Mouse (Mus musculus) MEL (cell line): ENCODE data around the gene Spag9. TPM values are rescaled to one million over a fixed set of nuclear protein-coding genes. Genes with fewer than 3 reads are reported as not detected.
"Not testable (repeated sequence)": the region's sequence is repeated elsewhere in the genome, so short reads cannot be mapped to it uniquely, and the experiment has no call there.

ENCODE experiments used
- DNase-seq: peaks from one replicate; pipeline ENCODE4 v3.0.0; 2011; ENCODE audit warnings: low read depth, low spot score
- H3K27ac ChIP-seq: 2 replicates; pipeline ENCODE4 v1.5.1; 2012; ENCODE audit warnings: low read depth, mild to moderate bottlenecking, control low read depth, low read length, moderate library complexity; ENCODE audit not compliant: control insufficient read depth
- H3K27me3 ChIP-seq, 2 experiments: fragments of 150-350 bp in 1 of 2; sonication (generic) in 1 of 2; 2 replicates each; pipeline ENCODE4 v1.6.1; 2012; ENCODE audit warnings: low read length in 2 of 2, mild to moderate bottlenecking in 2 of 2, improper control_type of control experiment in 1 of 2, moderate library complexity in 1 of 2; ENCODE audit not compliant: insufficient read depth in 2 of 2, control insufficient read depth in 1 of 2
- H3K36me3 ChIP-seq, 2 experiments: 2 replicates each; pipeline ENCODE4 v1.6.1; 2012 to 2014; ENCODE audit warnings: low read length in 2 of 2, improper control_type of control experiment in 1 of 2, inconsistent platforms in 1 of 2, mild to moderate bottlenecking in 1 of 2; ENCODE audit not compliant: insufficient read depth in 2 of 2, control insufficient read depth in 1 of 2
- H3K4me1 ChIP-seq, 2 experiments: fragments of 150-350 bp in 1 of 2; sonication (generic) in 1 of 2; 2 replicates each; pipeline ENCODE4 v1.6.1; 2012; ENCODE audit warnings: low read length in 2 of 2, improper control_type of control experiment in 1 of 2, mild to moderate bottlenecking in 1 of 2; ENCODE audit not compliant: insufficient read depth in 2 of 2, control insufficient read depth in 1 of 2
- H3K4me3 ChIP-seq, 2 experiments: fragments of 150-350 bp in 1 of 2; sonication (generic) in 1 of 2; 2 replicates each; pipeline ENCODE4 v1.5.1; 2012; ENCODE audit warnings: low read depth in 2 of 2, low read length in 2 of 2, mild to moderate bottlenecking in 2 of 2, moderate library complexity in 2 of 2, control low read depth in 1 of 2, improper control_type of control experiment in 1 of 2; ENCODE audit not compliant: control insufficient read depth in 1 of 2, insufficient read depth in 1 of 2
- H3K79me2 ChIP-seq: 2 replicates; pipeline ENCODE4 v1.6.1; 2012; ENCODE audit warnings: mild to moderate bottlenecking, low read length, moderate library complexity; ENCODE audit not compliant: control insufficient read depth, poor library complexity, insufficient read depth
- H3K9ac ChIP-seq: 2 replicates; pipeline ENCODE4 v1.6.1; 2012; ENCODE audit warnings: low read depth, mild to moderate bottlenecking, control low read depth, low read length, moderate library complexity; ENCODE audit not compliant: control insufficient read depth, poor library complexity, severe bottlenecking
- H3K9me3 ChIP-seq: fragments of 150-350 bp; sonication (generic); replicated peaks from 2 replicates; pipeline ENCODE4 v1.6.1; 2012; ENCODE audit warnings: mild to moderate bottlenecking, low read length, improper control_type of control experiment, moderate library complexity; ENCODE audit not compliant: insufficient read depth
- CHD2 ChIP-seq: IDR thresholded peaks from 2 replicates; pipeline ENCODE4 v1.6.1; 2011; ENCODE audit warnings: low read length, improper control_type of control experiment
- CTCF ChIP-seq, 3 experiments: IDR thresholded peaks in 2 of 3; conservative IDR thresholded peaks in 1 of 3; 2 replicates each; pipeline ENCODE4 v1.5.1; 2011 to 2012; ENCODE audit warnings: low read length in 3 of 3, low read depth in 2 of 3, mild to moderate bottlenecking in 2 of 3, improper control_type of control experiment in 1 of 3, inconsistent platforms in 1 of 3, mixed read lengths in 1 of 3, moderate library complexity in 1 of 3; ENCODE audit not compliant: control insufficient read depth in 1 of 3, insufficient read depth in 1 of 3, poor library complexity in 1 of 3, severe bottlenecking in 1 of 3
- EP300 ChIP-seq, 2 experiments: IDR thresholded peaks; 2 replicates each; pipeline ENCODE4 v1.6.1; 2011; ENCODE audit warnings: improper control_type of control experiment in 2 of 2, low read length in 2 of 2, low read depth in 1 of 2, mild to moderate bottlenecking in 1 of 2
- ETS1 ChIP-seq: IDR thresholded peaks from 2 replicates; pipeline ENCODE4 v1.6.1; 2012; ENCODE audit warnings: low read depth, mild to moderate bottlenecking, inconsistent platforms, low read length, improper control_type of control experiment, moderate library complexity
- GATA1 ChIP-seq: IDR thresholded peaks from 2 replicates; pipeline ENCODE4 v1.6.1; 2011; ENCODE audit warnings: low read depth, low read length, improper control_type of control experiment
- MAX ChIP-seq: IDR thresholded peaks from 2 replicates; pipeline ENCODE4 v1.6.1; 2011; ENCODE audit warnings: low read length, improper control_type of control experiment
- MXI1 ChIP-seq: IDR thresholded peaks from 2 replicates; pipeline ENCODE4 v1.6.1; 2011; ENCODE audit warnings: mild to moderate bottlenecking, low read depth, low read length, improper control_type of control experiment
- MYB ChIP-seq: IDR thresholded peaks from 2 replicates; pipeline ENCODE4 v1.6.1; 2011; ENCODE audit warnings: mild to moderate bottlenecking, low read depth, low read length, improper control_type of control experiment
- NRF1 ChIP-seq: IDR thresholded peaks from 2 replicates; pipeline ENCODE4 v1.6.1; 2014; ENCODE audit warnings: low read depth, mild to moderate bottlenecking, inconsistent platforms, low read length, improper control_type of control experiment, moderate library complexity; ENCODE audit not compliant: poor library complexity, insufficient read depth, severe bottlenecking
- RAD21 ChIP-seq: IDR thresholded peaks from 2 replicates; pipeline ENCODE4 v1.6.1; 2011; ENCODE audit warnings: mild to moderate bottlenecking, low read depth, low read length, improper control_type of control experiment
- RCOR1 ChIP-seq: IDR thresholded peaks from 2 replicates; pipeline ENCODE4 v1.6.1; 2012; ENCODE audit warnings: low read depth, mild to moderate bottlenecking, inconsistent platforms, low read length, improper control_type of control experiment
- SIN3A ChIP-seq: IDR thresholded peaks from 2 replicates; pipeline ENCODE4 v1.6.1; 2012; ENCODE audit warnings: low read length, improper control_type of control experiment, inconsistent platforms
- SMC3 ChIP-seq: IDR thresholded peaks from 2 replicates; pipeline ENCODE4 v1.6.1; 2011; ENCODE audit warnings: low read depth, low read length, improper control_type of control experiment
- TBP ChIP-seq: IDR thresholded peaks from 2 replicates; pipeline ENCODE4 v1.8.0; 2011; ENCODE audit warnings: low read depth, low read length, improper control_type of control experiment
- TCF12 ChIP-seq: IDR thresholded peaks from 2 replicates; pipeline ENCODE4 v1.6.1; 2014; ENCODE audit warnings: low read depth, mild to moderate bottlenecking, inconsistent platforms, low read length, improper control_type of control experiment, moderate library complexity
- USF1 ChIP-seq: IDR thresholded peaks from 2 replicates; pipeline ENCODE4 v1.6.1; 2014; ENCODE audit warnings: low read depth, mild to moderate bottlenecking, inconsistent platforms, low read length, improper control_type of control experiment, moderate library complexity
- ZC3H11A ChIP-seq: IDR thresholded peaks from 2 replicates; pipeline ENCODE4 v1.6.1; 2012; ENCODE audit warnings: low read depth, mild to moderate bottlenecking, inconsistent platforms, low read length, improper control_type of control experiment
- ZKSCAN1 ChIP-seq: IDR thresholded peaks from 2 replicates; pipeline ENCODE4 v1.6.1; 2012; ENCODE audit warnings: low read depth, mild to moderate bottlenecking, inconsistent platforms, low read length, improper control_type of control experiment, moderate library complexity
- ZMIZ1 ChIP-seq: IDR thresholded peaks from 2 replicates; pipeline ENCODE4 v1.6.1; 2012; ENCODE audit warnings: low read depth, mild to moderate bottlenecking, inconsistent platforms, low read length, improper control_type of control experiment, moderate library complexity
- polyA plus RNA-seq, 2 experiments: library from polyadenylated mRNA; stranded (reverse) in 1 of 2; unstranded in 1 of 2; fragments of >175 nt in 1 of 2; fragments of >200 nt in 1 of 2; gene quantifications; 2 replicates each; pipeline versions ENCODE4 v1.2.1 to v1.2.4; 2012; ENCODE audit warnings: low replicate concordance in 2 of 2, low read depth in 1 of 2; ENCODE audit not compliant: insufficient read length in 2 of 2, insufficient read depth in 1 of 2, missing spikeins in 1 of 2
- total RNA-seq: library from RNA; depleted of rRNA; stranded (reverse); fragments of 300-350 nt; gene quantifications from 2 replicates; pipeline ENCODE4 v1.2.3, GENCODE M21; 2012

The Spag9 gene
- total and polyA plus RNA-seq, 3 experiments, result 18.9 to 279 (median 20.6) TPM

DNA sequence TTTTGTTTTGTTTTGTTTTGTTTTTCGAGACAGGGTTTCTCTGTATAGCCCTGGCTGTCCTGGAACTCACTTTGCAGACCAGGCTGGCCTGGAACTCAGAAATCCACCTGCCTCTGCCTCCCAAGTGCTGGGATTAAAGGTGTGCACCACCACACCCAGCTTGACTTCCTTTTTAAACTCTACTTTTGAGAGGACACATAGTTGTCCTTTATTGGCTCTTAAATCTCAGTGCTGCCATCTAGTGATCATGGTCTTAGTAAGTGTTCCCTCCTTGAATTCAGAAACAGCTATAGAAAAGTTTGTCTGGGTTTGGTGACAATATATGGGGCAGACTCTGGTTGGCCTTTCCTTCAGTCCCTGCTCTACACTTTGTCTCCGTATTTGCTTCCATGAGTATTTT is 91.1 kb downstream of the Spag9 start:
- not testable (repeated sequence) for H3K27me3 ChIP-seq, H3K79me2 ChIP-seq, H3K4me1 ChIP-seq, H3K27ac ChIP-seq, H3K9ac ChIP-seq, H3K9me3 ChIP-seq, H3K4me3 ChIP-seq
- peak; percentile 92 for DNase-seq
- TF ChIP-seq RAD21 (peak; percentile 59), ZC3H11A (peak; percentile 39), SIN3A (0 out of 2 replicates have a peak, but pooled peaks have one; percentile 27), SMC3 (peak; percentile 75), CTCF (IDR thresholded peaks at IDR 0.05 in 2 of 3, conservative IDR thresholded peaks at IDR 0.05 in 1 of 3; ENCODE audit: control insufficient read depth in 1 of 3, insufficient read depth in 1 of 3, low read depth in 2 of 3, low read length in 3 of 3, poor library complexity in 1 of 3, severe bottlenecking in 1 of 3) (peak in 2 of 3 experiments; percentile 30 to 74; a peak in 4 of 6 replicates), EP300 (IDR thresholded peaks at IDR 0.05; ENCODE audit: low read depth in 1 of 2, low read length in 2 of 2) (0 out of 4 replicates have a peak, but pooled peaks of 1 of the 2 experiments have one; percentile 20)
- H3K36me3 ChIP-seq, result peaks cover 2 to 35% of the 10 kb centered on the region in 2 experiments; a peak in 2 of 4 replicates

DNA sequence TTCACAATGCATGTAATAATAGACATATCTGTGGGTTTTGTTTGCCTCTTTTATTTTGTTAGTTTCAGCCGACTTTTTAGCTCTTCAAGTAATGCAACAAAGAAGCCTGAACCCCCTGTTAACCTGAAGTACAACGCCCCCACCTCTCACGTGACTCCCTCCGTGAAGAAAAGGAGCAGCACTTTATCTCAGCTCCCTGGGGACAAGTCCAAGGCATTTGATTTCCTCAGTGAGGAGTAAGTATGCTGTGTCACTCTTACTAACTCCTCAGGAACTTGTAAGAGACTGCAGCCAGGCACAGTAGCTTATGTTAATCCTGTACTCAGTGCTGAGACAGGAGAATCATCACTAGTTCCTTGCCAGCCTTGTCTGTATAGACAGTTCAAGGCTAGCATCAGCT is 94.6 kb downstream of the Spag9 start:
- no peak overlapping the region for H3K9ac ChIP-seq
- no peaks in the 10 kb centered on the region for H3K79me2 ChIP-seq
- no peaks in the 10 kb centered on the region for H3K27me3 ChIP-seq
- no peak for TF ChIP-seq ZMIZ1
- TF ChIP-seq NRF1, result no peak
- no peak for TF ChIP-seq SIN3A
- no peak for TF ChIP-seq RCOR1
- TF ChIP-seq CTCF (IDR thresholded peaks at IDR 0.05 in 2 of 3, conservative IDR thresholded peaks at IDR 0.05 in 1 of 3; ENCODE audit: control insufficient read depth in 1 of 3, insufficient read depth in 1 of 3, low read depth in 2 of 3, low read length in 3 of 3, poor library complexity in 1 of 3, severe bottlenecking in 1 of 3), result no peak
- no peak for TF ChIP-seq ETS1
- no peak for TF ChIP-seq CHD2
- no peak for TF ChIP-seq MYB
- TF ChIP-seq TCF12, result no peak
- no peak for TF ChIP-seq MAX
- TF ChIP-seq TBP, result no peak
- TF ChIP-seq GATA1, result no peak
- TF ChIP-seq ZKSCAN1, result no peak
- TF ChIP-seq MXI1, result no peak
- no peak for TF ChIP-seq USF1
- no peaks in the 10 kb centered on the region for H3K9me3 ChIP-seq
- H3K4me3 ChIP-seq, result no peak overlapping the region
- no peak for DNase-seq
- no peak overlapping the region for H3K27ac ChIP-seq
- H3K36me3 ChIP-seq, result peaks cover 7 to 26% of the 10 kb centered on the region in 2 experiments; a peak in 3 of 4 replicates
- no peaks in the 10 kb centered on the region for H3K4me1 ChIP-seq
